Mouse (Mus musculus) G1E (cell line): Measurements from ENCODE around the gene Ppm1b.

Source experiments
- CTCF ChIP-seq: IDR thresholded peaks from 2 replicates; pipeline ENCODE4 v1.5.1; 2012; ENCODE audit warnings: low read depth, low read length, inconsistent platforms, mixed read lengths
- GATA1 ChIP-seq: IDR thresholded peaks from 2 replicates; pipeline ENCODE4 v1.6.1; 2012; ENCODE audit warnings: borderline replicate concordance, low read length, inconsistent platforms, mixed read lengths
- POLR2AphosphoS5 ChIP-seq: IDR thresholded peaks from 2 replicates; pipeline ENCODE4 v1.6.1; 2012; ENCODE audit warnings: low read depth, low read length, inconsistent platforms; ENCODE audit not compliant: insufficient replicate concordance

DNA sequence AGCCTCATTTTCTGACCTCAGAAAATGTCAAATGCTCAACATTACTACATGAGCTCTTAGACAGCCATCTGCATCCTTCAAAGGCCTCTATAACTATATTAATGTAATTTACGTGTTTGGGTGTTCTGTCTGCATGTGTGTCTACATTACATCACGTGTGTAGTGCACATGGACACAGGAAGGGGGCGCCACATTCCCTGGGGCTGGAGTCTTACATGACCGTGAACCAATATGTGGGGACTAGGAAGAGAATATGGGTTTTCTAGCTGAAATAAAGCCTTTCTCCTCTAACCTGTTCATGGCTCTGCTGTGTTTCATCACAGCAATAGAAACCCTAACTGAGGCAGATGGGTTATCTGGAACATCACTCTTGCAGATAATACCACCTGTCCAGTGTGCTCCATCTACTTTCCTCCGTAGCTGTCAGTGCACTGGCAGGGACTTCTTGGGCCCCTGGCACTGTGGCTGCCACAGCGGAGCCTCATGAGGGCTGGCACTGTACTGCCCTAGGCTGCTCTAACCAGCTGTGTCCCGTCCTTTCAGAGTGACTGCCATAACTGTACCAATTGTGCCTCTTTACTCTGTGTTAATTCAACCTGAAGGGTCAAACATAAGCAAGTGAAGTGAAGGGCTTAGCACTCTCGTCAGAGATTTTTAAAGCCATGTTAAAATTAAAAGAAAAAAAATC lies 114.7 kb downstream of the Ppm1b start:
- TF ChIP-seq CTCF (no peak), GATA1 (no peak), POLR2AphosphoS5 (no peak)
